Mouse (Mus musculus): ENCODE data around the gene Myrip. TPM values are rescaled to one million over a fixed set of nuclear protein-coding genes. Genes with fewer than 3 reads are reported as not detected.

Myrip gene
- total RNA-seq, 2 experiments from 2014 or later: not detected

DNA sequence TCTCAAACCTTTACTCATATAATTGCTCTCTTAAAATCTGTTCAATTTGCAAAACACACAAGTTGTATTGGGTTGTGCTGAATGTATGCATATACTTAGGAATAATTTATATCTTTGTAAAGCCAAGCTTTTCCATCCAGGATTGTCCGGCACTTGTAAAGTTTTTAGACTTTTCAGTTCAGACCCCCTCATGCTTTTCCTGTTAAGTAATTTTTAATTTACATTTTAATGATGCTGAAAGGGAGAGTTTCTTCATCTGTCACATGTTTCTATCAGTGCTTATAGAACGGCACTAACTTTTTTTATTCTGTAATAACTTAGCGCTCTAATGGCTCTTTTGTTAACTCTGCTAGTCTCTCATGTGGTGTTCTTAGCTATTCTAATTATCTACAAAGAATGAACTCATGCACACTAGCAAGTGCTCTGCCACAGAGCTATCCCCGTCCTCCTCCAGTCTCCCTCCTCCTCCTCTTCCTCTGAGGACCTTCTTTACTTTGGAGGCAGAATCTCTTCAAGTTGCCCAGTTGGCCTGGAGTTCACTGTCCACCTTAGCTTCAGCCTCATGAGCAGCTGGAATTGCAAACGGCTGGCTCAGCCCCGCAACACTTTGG, 136.1 kb downstream of the Myrip start:
- no peak for ATAC-seq (replicated peaks; ENCODE audit: low FRiP score, poor library complexity, severe bottlenecking)

DNA sequence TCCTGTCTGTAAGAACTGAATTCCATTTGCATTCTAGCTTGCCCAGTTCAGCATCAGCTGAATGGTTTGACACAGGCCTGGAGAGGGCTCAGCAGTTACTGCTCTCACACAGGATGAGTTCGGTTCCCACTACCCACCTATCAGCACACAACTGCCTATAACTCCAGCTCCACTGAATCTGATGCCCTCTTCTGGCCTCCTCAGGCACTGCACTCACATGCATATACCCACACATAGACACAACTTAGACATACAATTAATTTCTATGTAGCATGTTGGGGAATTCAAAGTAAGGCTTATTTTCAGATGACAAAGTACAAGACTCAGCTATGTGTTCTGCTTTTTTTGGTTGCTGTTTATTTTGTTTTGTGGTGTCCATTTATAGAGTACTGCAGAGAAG, 137.0 kb downstream of the Myrip start:
- ATAC-seq (replicated peaks; ENCODE audit: low FRiP score, poor library complexity, severe bottlenecking): no peak

DNA sequence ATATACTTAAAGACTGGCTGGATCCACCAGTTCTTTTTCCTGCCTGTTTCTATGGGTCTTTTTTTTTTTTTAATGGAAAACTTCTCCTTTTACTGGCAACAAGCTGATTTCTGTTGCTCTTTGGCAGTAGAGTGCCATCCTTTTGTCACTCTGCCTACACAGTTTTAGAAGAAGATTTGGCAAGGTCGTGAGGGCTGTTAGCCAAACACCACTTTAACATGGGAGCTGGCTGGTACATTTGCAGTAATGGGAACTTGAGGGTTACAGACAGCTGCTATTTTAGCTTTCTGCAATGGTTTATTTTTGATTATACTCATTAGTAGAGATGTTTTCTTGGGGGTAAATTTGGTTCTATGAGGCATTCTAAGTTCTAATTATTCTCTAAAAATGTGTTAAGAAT, 137.5 kb downstream of the Myrip start:
- no peak for ATAC-seq (replicated peaks; ENCODE audit: low FRiP score, poor library complexity, severe bottlenecking)

DNA sequence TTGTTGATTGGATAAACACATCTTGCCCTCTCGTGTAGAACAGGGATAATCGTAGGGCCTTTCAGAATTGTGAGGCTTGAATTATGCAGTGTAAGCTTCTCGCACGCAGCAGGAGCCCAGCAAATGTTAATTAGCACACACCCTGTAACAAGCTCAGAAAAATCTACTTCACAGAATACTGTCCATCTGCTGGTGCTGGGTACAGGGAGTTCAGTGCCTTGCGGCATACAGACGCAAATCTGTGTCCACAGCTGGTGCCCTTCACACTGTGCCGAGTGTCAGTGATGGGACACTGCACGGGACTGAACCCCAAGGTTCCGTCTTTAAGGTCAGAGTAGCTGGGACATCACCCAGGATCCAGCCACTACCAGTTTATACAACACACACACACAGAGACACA, 143.3 kb downstream of the Myrip start:
- no peak for ATAC-seq (replicated peaks; ENCODE audit: low FRiP score, poor library complexity, severe bottlenecking)

DNA sequence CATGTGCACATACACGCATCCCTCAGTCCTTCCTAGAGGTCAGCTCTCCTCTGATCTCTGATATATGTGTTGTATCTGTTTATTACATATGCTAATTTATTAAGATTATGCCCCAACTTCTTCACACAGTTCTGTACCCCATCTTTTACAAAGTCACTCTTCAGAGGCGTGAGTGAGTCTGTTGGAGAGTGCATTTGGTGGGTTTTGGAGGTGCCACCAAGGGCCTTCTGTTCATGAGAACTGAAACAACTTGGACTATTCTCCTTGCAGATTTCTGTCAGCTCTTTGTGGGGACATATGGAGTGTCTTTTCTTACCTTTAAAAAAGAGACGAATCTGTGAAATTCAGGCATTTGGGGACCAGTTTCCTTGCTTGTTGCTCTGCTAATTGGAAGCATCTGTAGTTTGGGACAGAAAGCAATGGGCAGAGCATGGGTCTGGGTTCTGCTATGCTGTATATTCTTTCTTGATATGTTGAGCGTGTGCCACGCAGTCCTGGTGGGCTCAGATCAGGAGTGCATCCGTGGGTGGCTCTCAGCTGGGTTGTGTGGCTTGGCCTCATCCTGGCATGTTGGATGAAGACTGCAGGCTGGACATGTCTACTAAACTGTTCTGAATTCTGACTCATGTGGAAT, 148.5 kb downstream of the Myrip start:
- no peak for ATAC-seq (replicated peaks; ENCODE audit: low FRiP score, poor library complexity, severe bottlenecking)

DNA sequence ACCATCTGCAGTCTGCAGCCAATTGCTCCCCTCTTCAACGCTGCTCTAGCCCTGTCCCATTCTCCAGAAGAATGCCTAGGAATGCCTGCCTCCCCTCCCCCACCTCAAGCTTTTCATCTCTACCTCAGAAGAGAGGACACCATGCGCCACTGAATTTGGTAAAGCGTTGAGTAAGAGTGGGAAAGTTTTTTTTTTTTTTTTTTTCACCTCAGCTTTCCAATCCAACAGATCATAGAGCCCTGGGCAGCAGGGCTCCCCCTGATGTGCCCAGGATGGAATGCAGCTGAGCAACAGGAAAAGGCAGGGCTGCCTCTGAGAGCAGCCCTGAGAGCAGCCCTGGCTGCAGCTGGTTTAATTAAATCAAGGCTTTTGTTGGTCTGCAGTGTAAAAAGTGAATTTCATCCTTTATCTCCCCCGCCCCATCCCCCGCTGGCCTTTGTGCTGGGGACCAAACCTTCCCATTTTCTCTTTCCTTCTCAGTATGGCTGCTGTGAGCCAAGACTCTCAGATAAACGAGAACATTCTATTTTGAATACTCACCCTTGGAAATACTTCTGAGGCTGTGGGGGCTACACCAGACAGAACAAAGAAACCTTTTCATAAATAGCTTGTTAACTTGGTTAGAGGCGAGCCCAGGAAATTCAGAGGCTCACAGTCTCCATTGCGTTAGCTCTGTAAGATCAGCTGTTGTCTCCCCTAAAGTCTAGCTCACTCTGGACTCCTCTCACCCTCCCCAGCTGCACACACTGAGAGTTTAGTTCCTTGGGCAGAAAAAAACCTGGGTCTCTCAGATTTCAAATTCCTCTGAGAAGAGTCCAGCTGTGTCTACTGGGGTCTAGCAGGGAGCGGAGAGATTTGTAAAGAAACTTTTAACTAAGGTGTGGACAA, 154.7 kb downstream of the Myrip start:
- ATAC-seq (replicated peaks; ENCODE audit: low FRiP score, poor library complexity, severe bottlenecking): no peak

DNA sequence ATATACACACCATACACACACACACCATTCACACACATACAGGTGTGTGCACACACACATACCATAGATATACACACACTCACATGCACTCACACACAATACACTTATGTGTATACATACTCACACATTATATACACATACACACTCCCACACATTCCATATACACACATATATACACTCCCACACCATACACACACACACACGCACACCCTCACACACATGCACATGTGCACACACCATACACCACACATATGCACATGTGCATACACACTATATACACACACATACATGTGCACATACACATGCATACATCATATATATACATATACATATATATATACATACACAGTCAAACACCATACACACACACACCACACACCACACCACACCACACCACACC, 169.1 kb downstream of the Myrip start:
- no peak for ATAC-seq (replicated peaks; ENCODE audit: low FRiP score, poor library complexity, severe bottlenecking)

DNA sequence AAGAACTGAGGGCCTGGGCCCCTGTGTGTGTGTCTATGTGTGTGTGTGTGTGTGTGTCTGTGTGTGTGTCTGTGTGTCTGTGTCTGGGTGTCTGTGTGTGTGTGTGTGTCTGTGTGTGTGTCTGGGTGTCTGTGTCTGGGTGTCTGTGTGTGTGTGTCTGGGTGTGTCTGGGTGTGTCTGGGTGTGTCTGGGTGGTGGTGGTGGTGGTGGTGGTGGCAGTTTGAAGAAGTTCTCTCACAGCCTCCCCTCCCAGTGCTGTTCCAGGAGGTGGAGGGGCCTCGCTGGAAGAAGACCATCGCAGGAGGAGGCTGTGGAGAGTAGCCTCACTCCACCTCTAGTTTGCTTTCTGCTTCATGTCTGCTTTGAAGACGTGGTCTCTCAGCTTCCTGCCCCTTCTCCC, 180.3 kb downstream of the Myrip start:
- peak; percentile 43 for ATAC-seq (replicated peaks; ENCODE audit: low FRiP score, poor library complexity, severe bottlenecking)

DNA sequence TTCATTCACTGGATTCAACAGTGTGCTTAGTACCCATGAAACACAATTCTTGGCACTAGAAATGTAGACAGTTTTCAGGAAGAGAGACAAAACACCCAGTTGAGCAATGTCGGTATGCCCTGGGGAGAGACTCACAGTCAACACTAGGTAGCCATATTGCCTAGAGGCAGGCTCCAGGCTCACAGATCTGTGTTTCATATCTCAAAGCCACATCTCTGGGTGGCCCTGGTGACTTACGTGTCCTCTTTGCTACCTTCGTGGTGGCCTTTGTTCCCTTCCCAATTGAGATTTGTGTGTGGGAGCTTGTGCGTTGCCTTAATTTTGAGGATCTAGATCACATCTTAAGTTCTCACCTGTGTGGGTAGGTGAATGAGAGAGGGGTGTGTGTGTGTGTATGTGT, 181.1 kb downstream of the Myrip start:
- ATAC-seq (replicated peaks; ENCODE audit: low FRiP score, poor library complexity, severe bottlenecking): no peak

DNA sequence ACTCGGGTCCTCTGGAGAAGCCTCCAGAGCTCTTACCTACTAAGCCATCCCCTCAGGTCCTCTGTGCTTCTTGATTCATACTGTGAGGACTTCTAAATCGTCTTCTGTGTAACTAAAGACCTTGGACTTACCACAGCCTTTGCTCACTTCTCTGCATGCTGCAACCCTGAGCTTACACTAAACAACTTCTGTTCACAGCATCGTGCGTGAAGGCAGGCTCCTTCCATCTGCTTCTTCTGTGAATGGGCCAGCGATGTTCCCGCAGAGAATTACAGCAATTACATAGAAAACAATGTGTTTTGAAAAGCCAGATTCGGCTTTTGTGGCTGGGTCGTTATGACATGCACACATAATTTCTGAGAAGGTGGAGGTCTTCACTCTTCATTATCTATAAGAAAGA, 181.8 kb downstream of the Myrip start:
- ATAC-seq (replicated peaks; ENCODE audit: low FRiP score, poor library complexity, severe bottlenecking): no peak

DNA sequence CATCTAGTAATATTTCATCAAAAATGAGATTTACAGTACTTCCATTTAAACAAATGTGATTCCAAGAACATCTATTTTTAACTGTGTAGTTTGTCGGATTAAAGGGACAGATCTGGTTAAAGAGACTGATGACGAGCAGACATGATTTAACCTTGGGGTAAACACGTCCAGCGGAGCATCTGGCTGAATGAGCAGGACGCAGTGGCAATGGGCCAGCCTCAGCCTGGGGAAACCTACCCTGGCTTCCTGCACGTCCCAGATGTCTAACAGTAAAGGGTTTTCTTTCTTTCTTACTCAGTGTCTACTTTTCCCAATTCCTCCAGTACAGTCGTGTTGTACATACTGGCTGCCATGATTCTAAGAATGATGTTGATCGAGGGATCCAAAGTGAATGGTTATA, 185.8 kb downstream of the Myrip start:
- ATAC-seq (replicated peaks; ENCODE audit: low FRiP score, poor library complexity, severe bottlenecking): no peak

DNA sequence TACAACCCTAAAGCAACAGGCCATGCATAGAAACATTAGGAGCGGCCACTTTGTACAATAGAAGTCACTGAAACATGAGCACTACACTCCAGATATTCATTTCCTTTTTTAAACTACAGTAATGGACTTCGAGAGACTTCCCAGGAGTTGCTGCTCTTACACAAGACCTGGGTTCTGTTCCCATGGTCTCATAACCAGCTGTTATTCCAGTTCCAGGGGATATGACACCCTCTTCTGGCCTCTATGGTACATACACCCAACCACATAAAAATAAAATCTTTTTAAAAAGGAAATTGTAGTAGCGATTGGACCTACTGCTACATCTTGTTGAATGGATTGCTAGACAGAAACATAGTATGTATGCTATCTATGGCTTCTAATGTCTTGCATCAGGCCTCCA, 190.2 kb downstream of the Myrip start:
- no peak for ATAC-seq (replicated peaks; ENCODE audit: low FRiP score, poor library complexity, severe bottlenecking)

DNA sequence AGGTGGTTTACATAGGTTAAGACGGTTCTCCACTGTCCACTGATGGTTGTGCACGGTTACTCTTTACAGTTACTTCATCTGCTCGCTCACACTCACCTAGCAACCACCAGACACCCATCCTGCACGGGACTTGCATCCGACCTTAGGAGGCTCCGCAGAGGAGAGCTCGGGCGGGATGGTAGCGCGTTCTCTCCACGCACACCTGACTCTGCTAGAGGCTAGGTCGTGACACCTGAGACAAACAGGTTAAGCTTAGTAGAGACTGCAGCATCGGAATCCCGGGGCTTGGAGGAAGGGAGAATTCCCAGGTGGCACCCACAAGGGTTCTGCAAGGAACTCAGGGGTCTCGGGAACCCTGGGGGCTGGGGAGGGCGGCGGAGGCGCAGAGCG, 190.7 kb downstream of the Myrip start, which contains the start of gene Eif1b:
Gene Eif1b, plus strand, starts transcription at position 223 of the 390 bp plus-strand sequence.
- no peak for ATAC-seq (replicated peaks; ENCODE audit: low FRiP score, poor library complexity, severe bottlenecking)

DNA sequence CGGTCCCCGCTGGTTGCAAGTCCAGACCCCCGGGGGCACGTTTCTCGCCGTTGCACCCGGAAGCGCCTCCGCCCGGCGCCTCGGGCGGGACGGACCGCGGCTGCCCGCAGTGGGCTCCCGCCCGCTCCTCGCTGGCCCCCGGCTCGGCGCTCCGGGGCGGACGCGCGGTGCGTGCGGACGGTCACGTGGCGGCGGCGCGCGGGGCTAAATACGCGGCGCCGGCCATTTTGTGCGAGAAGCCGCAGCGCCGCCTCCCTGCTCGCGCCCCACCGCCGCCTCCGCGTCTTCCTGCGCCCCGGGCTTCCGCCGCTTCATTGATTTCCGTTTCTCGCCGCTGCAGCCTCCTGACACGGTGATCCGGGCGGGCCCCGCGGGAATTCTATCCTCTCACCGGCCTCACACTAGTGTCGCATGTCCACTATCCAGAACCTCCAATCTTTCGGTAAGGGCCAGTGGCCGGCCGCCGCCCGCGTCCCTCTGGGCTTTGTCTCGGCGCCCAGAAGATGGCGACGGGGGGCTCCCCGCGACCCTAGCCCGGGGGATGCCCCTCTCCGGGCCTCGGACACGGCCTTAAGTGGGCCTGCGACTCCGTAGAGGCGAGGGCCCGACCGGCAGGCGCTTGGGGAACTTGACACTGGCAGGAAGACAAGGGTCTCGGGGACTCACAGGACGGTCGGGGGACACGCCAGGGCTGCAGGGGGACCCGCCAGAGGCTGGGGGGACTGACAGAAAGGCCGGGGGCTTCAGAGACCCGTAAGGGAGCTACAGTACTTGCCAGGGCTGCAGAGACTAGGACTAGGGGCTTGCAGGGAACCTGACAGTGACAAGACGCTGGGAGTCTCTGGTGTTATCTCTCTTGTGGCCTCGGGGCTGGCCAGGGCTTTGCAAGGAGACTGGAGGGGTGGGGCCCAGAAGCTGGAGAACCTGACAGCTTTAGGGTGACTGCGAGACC, 191.4 kb downstream of the Myrip start:
- ATAC-seq (replicated peaks; ENCODE audit: low FRiP score, poor library complexity, severe bottlenecking): peak; percentile 91

DNA sequence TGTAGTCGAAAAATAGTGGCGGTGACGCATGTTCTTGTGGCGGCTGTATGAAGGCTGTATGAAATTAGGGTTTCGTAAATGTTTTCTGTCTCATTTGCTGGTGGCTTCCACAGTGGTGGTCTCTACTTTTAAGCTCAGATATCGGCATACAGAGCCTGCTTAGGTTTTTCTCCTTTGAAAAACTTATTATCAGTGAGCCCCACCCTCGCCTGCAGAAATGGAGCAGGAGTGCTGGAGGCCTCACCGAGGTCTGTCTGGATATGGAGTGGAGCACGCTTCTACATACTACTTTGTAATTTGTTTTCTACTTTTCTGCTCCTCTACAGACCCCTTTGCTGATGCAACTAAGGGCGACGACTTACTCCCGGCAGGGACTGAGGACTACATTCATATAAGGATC, 192.5 kb downstream of the Myrip start:
- ATAC-seq (replicated peaks; ENCODE audit: low FRiP score, poor library complexity, severe bottlenecking): no peak

DNA sequence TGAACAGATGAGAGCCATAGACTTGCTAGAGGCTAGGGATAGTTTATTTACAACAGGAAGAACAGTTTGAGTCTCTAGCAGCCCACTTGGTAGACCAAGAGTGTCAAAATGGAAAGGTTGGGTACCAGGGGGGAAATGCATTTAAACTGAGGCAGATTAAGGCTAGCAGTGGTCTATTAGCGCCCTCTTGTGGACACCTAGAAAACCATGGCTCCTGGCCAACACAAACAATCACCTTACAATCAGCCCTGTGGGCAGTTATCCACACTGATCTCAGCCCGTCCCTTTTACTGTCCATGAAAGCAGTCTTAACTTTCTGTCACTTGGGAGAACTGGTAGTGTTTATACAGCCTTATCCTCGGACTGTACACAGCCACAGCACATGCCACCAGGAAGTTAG, 195.4 kb downstream of the Myrip start:
- ATAC-seq (replicated peaks; ENCODE audit: low FRiP score, poor library complexity, severe bottlenecking): no peak; the same call in 1 of the 2 replicates

DNA sequence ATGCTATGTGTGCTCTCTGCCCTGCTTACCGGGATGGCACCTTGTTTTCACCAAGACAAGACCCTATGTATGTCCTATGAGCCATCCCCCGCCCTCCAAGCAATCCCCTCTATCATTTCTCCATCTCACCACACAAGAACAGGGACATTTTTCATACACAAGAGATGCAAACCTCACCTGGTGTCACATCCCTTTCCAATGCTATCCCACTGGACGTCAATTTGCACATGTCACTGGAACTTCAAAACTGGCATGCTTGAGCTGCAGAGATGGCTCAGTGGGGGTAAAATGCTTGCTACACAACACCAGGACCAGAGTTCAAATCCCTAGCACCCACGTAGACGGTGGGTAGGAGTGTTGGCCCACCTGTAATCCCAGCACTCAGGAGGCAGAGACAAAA, 196.7 kb downstream of the Myrip start:
- no peak for ATAC-seq (replicated peaks; ENCODE audit: low FRiP score, poor library complexity, severe bottlenecking)

DNA sequence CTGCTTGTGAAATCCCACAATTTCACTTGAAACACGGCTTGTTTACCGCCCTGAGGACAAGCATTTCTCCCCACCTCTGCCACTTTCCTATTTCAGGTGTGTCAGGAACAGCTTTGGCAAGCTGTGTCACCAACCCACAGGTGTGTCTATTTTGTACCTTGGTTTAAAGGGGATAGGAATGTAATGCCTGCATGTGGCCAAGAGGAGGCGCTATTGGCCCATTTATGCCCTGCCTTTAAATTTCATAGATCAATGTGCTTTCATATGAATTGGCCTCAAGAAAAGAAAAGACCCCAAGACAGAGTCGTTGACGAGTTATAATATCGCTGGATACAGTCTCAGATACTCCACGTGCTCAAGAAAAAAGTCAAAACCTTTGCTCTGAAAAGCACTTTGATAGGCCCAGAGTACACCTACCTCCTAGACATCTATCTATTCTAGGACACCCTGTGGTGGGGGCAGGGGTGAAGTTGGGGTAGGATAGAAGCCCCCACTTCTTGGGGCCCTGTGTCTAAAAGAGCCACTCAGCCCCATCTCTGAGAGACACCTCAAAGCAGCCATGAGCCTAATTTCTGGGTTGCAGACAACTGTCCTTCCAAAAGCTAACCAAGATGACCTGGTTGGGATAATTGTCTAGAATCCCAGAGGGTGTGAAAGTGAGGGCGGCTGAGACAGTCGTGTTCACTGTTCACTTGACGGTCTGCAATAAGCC, 200.0 kb downstream of the Myrip start:
- ATAC-seq (replicated peaks; ENCODE audit: low FRiP score, poor library complexity, severe bottlenecking): 0 out of 2 replicates have a peak, but pooled peaks have one; percentile 13

DNA sequence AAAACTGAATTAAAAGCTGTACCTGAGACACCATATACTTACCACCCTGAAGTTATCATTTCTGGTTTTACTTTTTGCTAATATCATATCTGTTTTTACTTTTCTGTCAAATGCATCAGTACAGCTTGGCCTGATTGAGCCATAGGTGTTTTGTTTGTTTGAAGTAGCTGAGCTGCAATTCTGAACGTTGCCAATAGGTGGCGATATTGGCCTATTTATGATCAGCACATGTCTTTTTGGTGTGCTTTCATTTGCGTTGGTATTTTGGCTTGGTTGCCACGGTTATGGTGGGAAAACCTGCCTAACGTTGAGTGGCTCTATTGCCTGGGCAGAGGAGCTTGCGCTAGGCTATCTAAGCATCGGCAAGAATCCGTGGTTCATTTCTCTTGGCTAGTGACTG, 200.7 kb downstream of the Myrip start:
- peak; percentile 70 for ATAC-seq (replicated peaks; ENCODE audit: low FRiP score, poor library complexity, severe bottlenecking)

Data from erythroblast, adult 5-6 weeks (primary cell).